Mouse (Mus musculus): ENCODE results near the gene Cd47. TPM values are rescaled to one million over a fixed set of nuclear protein-coding genes. Genes with fewer than 3 reads are reported as not detected.

Cd47 gene
- polyA plus RNA-seq, 1 experiment from 2014 or later, result 133 TPM

- H3K27ac ChIP-seq (replicated peaks; ENCODE audit: low read depth, low read length), result no peak overlapping the region
- no peak for ATAC-seq (ENCODE audit: low FRiP score, low TSS enrichment)
- DNase-seq, result no peak
- no peak overlapping the region for H3K4me3 ChIP-seq (replicated peaks; ENCODE audit: low read depth, low read length)
- no peak overlapping the region for H3K9ac ChIP-seq (replicated peaks; ENCODE audit: low read length)
- H3K4me1 ChIP-seq (ENCODE audit: control insufficient read depth, insufficient read depth, low read length), result no peaks in the 10 kb centered on the region
- 63% methylated on average over 2 of the region's 2 CpGs for WGBS
- no peaks in the 10 kb centered on the region for H3K36me3 ChIP-seq (ENCODE audit: control insufficient read depth, insufficient read depth, low read length)
- H3K27me3 ChIP-seq (ENCODE audit: control insufficient read depth, insufficient read depth, low read length), result no peaks in the 10 kb centered on the region
- H3K4me2 ChIP-seq (ENCODE audit: low read length), result no peak overlapping the region
- H3K9me3 ChIP-seq (ENCODE audit: control insufficient read depth, low read length), result no peaks in the 10 kb centered on the region
Measured at GRCm38 (mm10) chr16:49955325-49955724, 155.0 kb downstream of the Cd47 start.

GRCm38 (mm10) chr16:49955952-49956351 is 155.6 kb downstream of the Cd47 start:
- no peaks in the 10 kb centered on the region for H3K4me1 ChIP-seq (ENCODE audit: control insufficient read depth, insufficient read depth, low read length)
- no peak overlapping the region for H3K9ac ChIP-seq (replicated peaks; ENCODE audit: low read length)
- no peaks in the 10 kb centered on the region for H3K9me3 ChIP-seq (ENCODE audit: control insufficient read depth, low read length)
- H3K4me3 ChIP-seq (replicated peaks; ENCODE audit: low read depth, low read length), result no peak overlapping the region
- H3K27me3 ChIP-seq (ENCODE audit: control insufficient read depth, insufficient read depth, low read length), result no peaks in the 10 kb centered on the region
- ATAC-seq (ENCODE audit: low FRiP score, low TSS enrichment) (no peak), DNase-seq (no peak)
- no peaks in the 10 kb centered on the region for H3K36me3 ChIP-seq (ENCODE audit: control insufficient read depth, insufficient read depth, low read length)
- H3K4me2 ChIP-seq (ENCODE audit: low read length), result no peak overlapping the region
- WGBS, result 90% methylated on average over 2 of the region's 2 CpGs
- no peak overlapping the region for H3K27ac ChIP-seq (replicated peaks; ENCODE audit: low read depth, low read length)

- no peak for DNase-seq
- Histone ChIP-seq H3K27me3 (ENCODE audit: control insufficient read depth, insufficient read depth, low read length) (no peaks in the 10 kb centered on the region), H3K4me1 (ENCODE audit: control insufficient read depth, insufficient read depth, low read length) (no peaks in the 10 kb centered on the region), H3K9ac (replicated peaks; ENCODE audit: low read length) (no peak overlapping the region), H3K36me3 (ENCODE audit: control insufficient read depth, insufficient read depth, low read length) (no peaks in the 10 kb centered on the region), H3K27ac (replicated peaks; ENCODE audit: low read depth, low read length) (no peak overlapping the region), H3K4me3 (replicated peaks; ENCODE audit: low read depth, low read length) (no peak overlapping the region), H3K4me2 (ENCODE audit: low read length) (no peak overlapping the region), H3K9me3 (ENCODE audit: control insufficient read depth, low read length) (no peaks in the 10 kb centered on the region)
- 90% methylated on average over 7 of the region's 7 CpGs for WGBS
- no peak for ATAC-seq (ENCODE audit: low FRiP score, low TSS enrichment)
Measured at GRCm38 (mm10) chr16:49956531-49957302, 156.4 kb downstream of the Cd47 start.

- H3K4me3 ChIP-seq (replicated peaks; ENCODE audit: low read depth, low read length), result no peak overlapping the region
- H3K9me3 ChIP-seq (ENCODE audit: control insufficient read depth, low read length), result no peaks in the 10 kb centered on the region
- H3K4me1 ChIP-seq (ENCODE audit: control insufficient read depth, insufficient read depth, low read length), result no peaks in the 10 kb centered on the region
- H3K4me2 ChIP-seq (ENCODE audit: low read length), result no peak overlapping the region
- H3K36me3 ChIP-seq (ENCODE audit: control insufficient read depth, insufficient read depth, low read length), result no peaks in the 10 kb centered on the region
- no peak for DNase-seq
- WGBS, result 79% methylated on average over 5 of the region's 5 CpGs
- H3K27me3 ChIP-seq (ENCODE audit: control insufficient read depth, insufficient read depth, low read length), result no peaks in the 10 kb centered on the region
- no peak for ATAC-seq (ENCODE audit: low FRiP score, low TSS enrichment)
- H3K9ac ChIP-seq (replicated peaks; ENCODE audit: low read length), result no peak overlapping the region
- H3K27ac ChIP-seq (replicated peaks; ENCODE audit: low read depth, low read length), result no peak overlapping the region
Measured at GRCm38 (mm10) chr16:49958900-49959436, 158.6 kb downstream of the Cd47 start.

- no peaks in the 10 kb centered on the region for H3K9me3 ChIP-seq (ENCODE audit: control insufficient read depth, low read length)
- DNase-seq, result no peak
- H3K27me3 ChIP-seq (ENCODE audit: control insufficient read depth, insufficient read depth, low read length), result no peaks in the 10 kb centered on the region
- peaks cover 7% of the 10 kb centered on the region; the same call in 1 of the 2 replicates for H3K4me1 ChIP-seq (ENCODE audit: control insufficient read depth, insufficient read depth, low read length)
- WGBS, result 84% methylated on average over 3 of the region's 3 CpGs
- no peak overlapping the region for H3K27ac ChIP-seq (replicated peaks; ENCODE audit: low read depth, low read length)
- ATAC-seq (ENCODE audit: low FRiP score, low TSS enrichment), result no peak
- H3K4me2 ChIP-seq (ENCODE audit: low read length), result no peak overlapping the region
- H3K9ac ChIP-seq (replicated peaks; ENCODE audit: low read length), result no peak overlapping the region
- H3K36me3 ChIP-seq (ENCODE audit: control insufficient read depth, insufficient read depth, low read length), result no peaks in the 10 kb centered on the region
- H3K4me3 ChIP-seq (replicated peaks; ENCODE audit: low read depth, low read length), result no peak overlapping the region
Measured at GRCm38 (mm10) chr16:49962305-49962704, 162.0 kb downstream of the Cd47 start.

GRCm38 (mm10) chr16:49964321-49964986 is 164.1 kb downstream of the Cd47 start:
- no peak overlapping the region for H3K4me2 ChIP-seq (ENCODE audit: low read length)
- no peak overlapping the region for H3K9ac ChIP-seq (replicated peaks; ENCODE audit: low read length)
- no peaks in the 10 kb centered on the region for H3K9me3 ChIP-seq (ENCODE audit: control insufficient read depth, low read length)
- no peaks in the 10 kb centered on the region for H3K36me3 ChIP-seq (ENCODE audit: control insufficient read depth, insufficient read depth, low read length)
- H3K4me1 ChIP-seq (ENCODE audit: control insufficient read depth, insufficient read depth, low read length), result peaks cover 7% of the 10 kb centered on the region; the same call in 1 of the 2 replicates
- no peak overlapping the region for H3K27ac ChIP-seq (replicated peaks; ENCODE audit: low read depth, low read length)
- no peak overlapping the region for H3K4me3 ChIP-seq (replicated peaks; ENCODE audit: low read depth, low read length)
- DNase-seq (peak; percentile 15), ATAC-seq (ENCODE audit: low FRiP score, low TSS enrichment) (no peak)
- WGBS, result 53% methylated on average over 7 of the region's 7 CpGs
- H3K27me3 ChIP-seq (ENCODE audit: control insufficient read depth, insufficient read depth, low read length), result no peaks in the 10 kb centered on the region

Other genes with a start within 250 kb of the Cd47 start
- gene Ift57, start 101.3 kb upstream of the Cd47 start, polyA plus RNA-seq (2014; fragmentation: Nextera tagmentation; extraction: Ambion mirVana), result 35.9 and 45.1 TPM in 2 replicates

All from midbrain, embryonic 14.5 days (tissue).